Mouse (Mus musculus) cortical plate, adult 2 months (tissue): ENCODE data around the gene Prdm1.

Experiments used
- CTCF ChIP-seq: fragments of 200-500 bp; IDR thresholded peaks from 2 replicates; pipeline ENCODE4 v1.5.1; 2011; ENCODE audit warnings: mild to moderate bottlenecking, control low read depth, low read length; ENCODE audit not compliant: insufficient read depth; ENCODE audit errors: extremely low read depth
- POLR2A ChIP-seq: fragments of 200-500 bp; IDR thresholded peaks from 2 replicates; pipeline ENCODE4 v1.6.1; 2011; ENCODE audit warnings: mild to moderate bottlenecking, low read length, control low read depth; ENCODE audit not compliant: insufficient read depth; ENCODE audit errors: extremely low read depth

GRCm38 (mm10) chr10:44493818-44494492, 34.3 kb downstream of the Prdm1 start:
- TF ChIP-seq CTCF (no peak), POLR2A (no peak)
